Mouse (Mus musculus): Measurements from ENCODE around the gene Nlgn2. TPM values are rescaled to one million over a fixed set of nuclear protein-coding genes. Genes with fewer than 3 reads are reported as not detected.
A peak's percentile ranks its signal among the peaks of the same experiment; 100 is the strongest.

Gene Nlgn2
- polyA plus RNA-seq, 1 experiment from 2014 or later = 0.75 TPM

DNA sequence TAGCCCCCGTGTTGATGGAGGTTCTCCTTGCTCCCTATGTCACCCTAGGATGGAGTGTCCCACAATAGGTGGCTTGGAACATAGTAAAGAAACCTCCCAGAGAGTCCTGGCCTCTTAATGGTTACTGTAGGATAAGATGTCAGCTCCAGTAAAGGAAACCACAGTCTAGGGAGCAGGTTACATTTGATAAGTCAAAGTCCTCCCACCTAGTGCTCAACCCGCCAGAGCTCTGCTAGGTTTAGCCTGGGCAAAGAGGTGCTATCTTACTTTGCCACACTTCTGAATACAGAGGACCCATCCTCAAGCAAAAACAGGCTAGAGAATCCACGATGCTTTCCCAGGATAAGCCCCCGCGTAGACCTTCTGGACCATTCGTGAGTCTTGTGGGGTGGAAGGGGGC, 41.4 kb upstream of the Nlgn2 start:
- Histone ChIP-seq H3K4me1 (replicated peaks) (peaks cover 88% of the 10 kb centered on the region), H3K27me3 (0 out of 2 replicates have a peak, but pooled peaks cover 4% of the 10 kb centered on the region), H3K27ac (peak overlapping the region; percentile 85), H3K4me3 (replicated peaks) (peak overlapping the region; percentile 66; the same call in 1 of the 2 replicates), H3K36me3 (no peaks in the 10 kb centered on the region), H3K9me3 (replicated peaks) (no peaks in the 10 kb centered on the region), H3K4me2 (peak overlapping the region; percentile 97), H3K9ac (peak overlapping the region; percentile 75)
- DNase-seq (peak; percentile 55), ATAC-seq (ENCODE audit: low read depth) (peak; percentile 69)
- WGBS (ENCODE audit: insufficient replicate concordance) = 25% methylated on average over 6 of the region's 6 CpGs

DNA sequence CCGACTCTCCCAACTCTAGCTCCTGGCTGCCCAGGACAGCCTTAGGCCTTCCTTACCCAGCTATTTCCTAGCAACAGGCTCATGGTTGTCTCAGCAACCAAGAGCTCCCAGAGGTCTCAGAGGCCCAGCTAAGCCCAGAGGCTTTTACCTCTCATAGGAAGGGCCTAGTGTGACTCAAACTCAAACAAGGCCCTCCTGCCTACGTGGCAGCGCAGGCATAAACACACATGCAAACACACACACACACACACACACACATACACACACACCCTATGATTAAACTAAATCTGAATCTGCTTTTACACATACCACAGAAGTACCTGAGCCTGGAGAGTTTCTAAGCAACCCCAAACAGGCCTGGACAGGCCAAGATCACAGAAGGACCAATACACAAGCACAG, 40.8 kb upstream of the Nlgn2 start:
- peaks cover 82% of the 10 kb centered on the region for H3K4me1 ChIP-seq (replicated peaks)
- WGBS (ENCODE audit: insufficient replicate concordance) = 77% methylated on average over 3 of the region's 3 CpGs
- H3K27ac ChIP-seq = peak overlapping the region; percentile 85
- H3K9ac ChIP-seq = peak overlapping the region; percentile 75
- DNase-seq (no peak), ATAC-seq (ENCODE audit: low read depth) (no peak)
- H3K4me3 ChIP-seq (replicated peaks) = 0 out of 2 replicates have a peak overlapping the region, but pooled peaks have one; percentile 1
- H3K9me3 ChIP-seq (replicated peaks) = no peaks in the 10 kb centered on the region
- H3K4me2 ChIP-seq = peak overlapping the region; percentile 97
- H3K27me3 ChIP-seq = 0 out of 2 replicates have a peak, but pooled peaks cover 4% of the 10 kb centered on the region
- no peaks in the 10 kb centered on the region for H3K36me3 ChIP-seq

- DNase-seq (no peak), ATAC-seq (ENCODE audit: low read depth) (no peak)
- H3K9ac ChIP-seq = peak within 1 kb of the TSS; percentile 75
- H3K27me3 ChIP-seq = 0 out of 2 replicates have a peak, but pooled peaks cover 4% of the 10 kb centered on the region
- H3K4me1 ChIP-seq (replicated peaks) = peaks cover 82% of the 10 kb centered on the region
- H3K4me3 ChIP-seq (replicated peaks) = peak within 1 kb of the TSS; percentile 18; the same call in 1 of the 2 replicates
- no peaks in the 10 kb centered on the region for H3K9me3 ChIP-seq (replicated peaks)
- peak within 1 kb of the TSS; percentile 85 for H3K27ac ChIP-seq
- H3K4me2 ChIP-seq = peak within 1 kb of the TSS; percentile 97
- no peaks in the 10 kb centered on the region for H3K36me3 ChIP-seq
- 76% methylated on average over 11 of the region's 11 CpGs for WGBS (ENCODE audit: insufficient replicate concordance)
These were observed 40.3 kb upstream of the Nlgn2 start, which contains the start of gene Tmem95 for GRCm38 (mm10) chr11:69877878-69878277. TSS of gene Tmem95 (minus strand) at chr11:69878018.

- Histone ChIP-seq H3K27ac (peak overlapping the region; percentile 24; the same call in 1 of the 2 replicates), H3K36me3 (no peaks in the 10 kb centered on the region), H3K4me2 (peak overlapping the region; percentile 44), H3K9ac (peak overlapping the region; percentile 42; the same call in 1 of the 2 replicates), H3K9me3 (replicated peaks) (no peaks in the 10 kb centered on the region), H3K4me3 (replicated peaks) (peak overlapping the region; percentile 18; the same call in 1 of the 2 replicates), H3K27me3 (0 out of 2 replicates have a peak, but pooled peaks cover 3% of the 10 kb centered on the region), H3K4me1 (replicated peaks) (peaks cover 78% of the 10 kb centered on the region)
- 1% methylated on average over 12 of the region's 12 CpGs for WGBS (ENCODE audit: insufficient replicate concordance)
- peak; percentile 21; the same call in 1 of the 2 replicates for ATAC-seq (ENCODE audit: low read depth)
- peak; percentile 82 for DNase-seq
These were observed 39.3 kb upstream of the Nlgn2 start for GRCm38 (mm10) chr11:69876867-69877266.

GRCm38 (mm10) chr11:69876186-69876585, 38.6 kb upstream of the Nlgn2 start:
- peaks cover 71% of the 10 kb centered on the region for H3K4me1 ChIP-seq (replicated peaks)
- DNase-seq (no peak), ATAC-seq (ENCODE audit: low read depth) (no peak)
- no peaks in the 10 kb centered on the region for H3K9me3 ChIP-seq (replicated peaks)
- no peaks in the 10 kb centered on the region for H3K36me3 ChIP-seq
- peak overlapping the region; percentile 60; the same call in 1 of the 2 replicates for H3K27ac ChIP-seq
- H3K27me3 ChIP-seq = no peaks in the 10 kb centered on the region
- no peak overlapping the region for H3K4me3 ChIP-seq (replicated peaks)
- peak overlapping the region; percentile 44; the same call in 1 of the 2 replicates for H3K4me2 ChIP-seq
- 0 out of 2 replicates have a peak overlapping the region, but pooled peaks have one; percentile 6 for H3K9ac ChIP-seq
- WGBS (ENCODE audit: insufficient replicate concordance) = 35% methylated on average over 7 of the region's 7 CpGs

DNA sequence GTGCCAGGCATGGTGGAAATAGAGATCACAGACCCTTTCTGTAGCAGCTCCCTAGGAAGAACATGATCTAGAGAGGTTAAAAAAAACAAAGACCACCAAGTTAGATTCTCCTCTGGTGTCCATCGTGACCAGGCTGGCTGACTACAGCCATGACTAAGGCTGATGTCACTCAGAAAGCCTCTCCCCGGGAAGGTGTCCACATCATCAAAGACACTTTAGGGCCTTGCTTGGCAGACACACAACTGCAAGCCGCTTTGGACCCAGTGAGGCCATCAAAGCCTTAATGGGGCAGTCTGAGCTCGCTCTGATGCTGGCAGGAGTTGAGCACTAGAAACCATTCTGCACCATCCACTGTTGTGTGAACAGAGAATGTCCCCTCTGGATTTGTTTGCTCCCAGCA, 34.9 kb upstream of the Nlgn2 start:
- ATAC-seq (ENCODE audit: low read depth) (no peak), DNase-seq (no peak)
- H3K27me3 ChIP-seq = no peaks in the 10 kb centered on the region
- H3K4me1 ChIP-seq (replicated peaks) = peaks cover 48% of the 10 kb centered on the region
- 0 out of 2 replicates have a peak overlapping the region, but pooled peaks have one; percentile 16 for H3K27ac ChIP-seq
- no peaks in the 10 kb centered on the region for H3K36me3 ChIP-seq
- no peaks in the 10 kb centered on the region for H3K9me3 ChIP-seq (replicated peaks)
- H3K4me3 ChIP-seq (replicated peaks) = no peak overlapping the region
- 74% methylated on average over 4 of the region's 4 CpGs for WGBS (ENCODE audit: insufficient replicate concordance)
- no peak overlapping the region for H3K9ac ChIP-seq
- no peak overlapping the region for H3K4me2 ChIP-seq

GRCm38 (mm10) chr11:69871822-69872221, 34.2 kb upstream of the Nlgn2 start:
- no peak overlapping the region for H3K27ac ChIP-seq
- no peaks in the 10 kb centered on the region for H3K36me3 ChIP-seq
- DNase-seq = no peak
- 80% methylated on average over 7 of the region's 7 CpGs for WGBS (ENCODE audit: insufficient replicate concordance)
- no peaks in the 10 kb centered on the region for H3K27me3 ChIP-seq
- no peak overlapping the region for H3K4me2 ChIP-seq
- H3K4me3 ChIP-seq (replicated peaks) = no peak overlapping the region
- H3K9ac ChIP-seq = no peak overlapping the region
- no peak for ATAC-seq (ENCODE audit: low read depth)
- peaks cover 48% of the 10 kb centered on the region for H3K4me1 ChIP-seq (replicated peaks)
- H3K9me3 ChIP-seq (replicated peaks) = no peaks in the 10 kb centered on the region

GRCm38 (mm10) chr11:69870289-69871069, 32.9 kb upstream of the Nlgn2 start:
- no peak overlapping the region for H3K4me3 ChIP-seq (replicated peaks)
- H3K27me3 ChIP-seq = no peaks in the 10 kb centered on the region
- peaks cover 44% of the 10 kb centered on the region for H3K4me1 ChIP-seq (replicated peaks)
- no peak overlapping the region for H3K4me2 ChIP-seq
- no peak overlapping the region for H3K9ac ChIP-seq
- H3K27ac ChIP-seq = no peak overlapping the region; the same call in 1 of the 2 replicates
- ATAC-seq (ENCODE audit: low read depth) (peak; percentile 58; the same call in 1 of the 2 replicates), DNase-seq (no peak)
- no peaks in the 10 kb centered on the region for H3K36me3 ChIP-seq
- no peaks in the 10 kb centered on the region for H3K9me3 ChIP-seq (replicated peaks)
- 56% methylated on average over 2 of the region's 2 CpGs for WGBS (ENCODE audit: insufficient replicate concordance)

- Histone ChIP-seq H3K36me3 (no peaks in the 10 kb centered on the region), H3K27me3 (no peaks in the 10 kb centered on the region), H3K9me3 (replicated peaks) (no peaks in the 10 kb centered on the region), H3K9ac (peak overlapping the region; percentile 23; the same call in 1 of the 2 replicates), H3K27ac (no peak overlapping the region; the same call in 1 of the 2 replicates), H3K4me1 (replicated peaks) (peaks cover 57% of the 10 kb centered on the region), H3K4me2 (no peak overlapping the region), H3K4me3 (replicated peaks) (no peak overlapping the region)
- ATAC-seq (ENCODE audit: low read depth) (peak; percentile 63), DNase-seq (no peak)
- 33% methylated on average over 9 of the region's 9 CpGs for WGBS (ENCODE audit: insufficient replicate concordance)
These were observed 29.8 kb upstream of the Nlgn2 start for GRCm38 (mm10) chr11:69867335-69867734.

DNA sequence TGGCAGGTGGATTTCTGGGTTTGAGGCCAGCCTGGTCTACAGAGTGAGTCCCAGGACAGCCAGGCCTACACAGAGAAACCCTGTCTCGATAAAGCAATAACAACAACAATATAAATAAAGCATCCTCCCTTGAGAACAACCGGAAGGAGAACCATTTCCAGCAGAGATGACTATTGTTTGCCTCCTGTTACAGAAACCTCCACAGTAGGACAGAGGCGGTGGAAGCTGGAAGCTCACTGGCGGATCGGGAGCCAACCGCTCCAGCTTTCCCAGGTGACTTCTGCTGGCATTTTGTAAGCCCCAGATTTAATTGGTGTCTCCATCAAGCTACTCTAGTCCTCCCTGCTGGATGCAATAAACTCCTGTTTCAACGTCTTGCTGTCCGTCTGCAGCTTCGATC, 28.0 kb upstream of the Nlgn2 start:
- H3K36me3 ChIP-seq = no peaks in the 10 kb centered on the region
- peak overlapping the region; percentile 89 for H3K27ac ChIP-seq
- DNase-seq (no peak), ATAC-seq (ENCODE audit: low read depth) (no peak)
- no peak overlapping the region for H3K4me3 ChIP-seq (replicated peaks)
- peaks cover 52% of the 10 kb centered on the region for H3K4me1 ChIP-seq (replicated peaks)
- 87% methylated on average over 9 of the region's 9 CpGs for WGBS (ENCODE audit: insufficient replicate concordance)
- no peak overlapping the region for H3K9ac ChIP-seq
- no peaks in the 10 kb centered on the region for H3K9me3 ChIP-seq (replicated peaks)
- no peaks in the 10 kb centered on the region for H3K27me3 ChIP-seq
- no peak overlapping the region for H3K4me2 ChIP-seq

GRCm38 (mm10) chr11:69864138-69864860, 26.7 kb upstream of the Nlgn2 start:
- peaks cover 49% of the 10 kb centered on the region for H3K4me1 ChIP-seq (replicated peaks)
- 24% methylated on average over 8 of the region's 8 CpGs for WGBS (ENCODE audit: insufficient replicate concordance)
- DNase-seq (no peak), ATAC-seq (ENCODE audit: low read depth) (peak; percentile 60)
- peaks cover 6% of the 10 kb centered on the region for H3K27me3 ChIP-seq
- H3K27ac ChIP-seq = peak overlapping the region; percentile 89
- peak overlapping the region; percentile 74 for H3K9ac ChIP-seq
- no peaks in the 10 kb centered on the region for H3K36me3 ChIP-seq
- no peak overlapping the region for H3K4me3 ChIP-seq (replicated peaks)
- H3K4me2 ChIP-seq = peak overlapping the region; percentile 56
- H3K9me3 ChIP-seq (replicated peaks) = no peaks in the 10 kb centered on the region
